Mouse (Mus musculus): ENCODE measurements at regions not wholly inside any gene's neighbourhood (a gene's known extent, or its start where the extent isn't known, plus 50 kb on each side); places are given as distances from the start of the nearest gene placed in this dataset.

- H3K4me2 ChIP-seq (ENCODE audit: low read depth, low read length) = no peak overlapping the region
- no peak overlapping the region for H3K9ac ChIP-seq (replicated peaks; ENCODE audit: low read length)
- 67% methylated on average over 2 of the region's 2 CpGs for WGBS
- H3K27ac ChIP-seq = no peak overlapping the region
- TF ChIP-seq CTCF (IDR thresholded peaks at IDR 0.05; ENCODE audit: low read depth) = no peak
- no peaks in the 10 kb centered on the region for H3K4me1 ChIP-seq (ENCODE audit: insufficient read depth, low read length)
- peak; percentile 76 for DNase-seq (ENCODE audit: low spot score)
- no peaks in the 10 kb centered on the region for H3K9me3 ChIP-seq (ENCODE audit: low read length)
- H3K36me3 ChIP-seq (ENCODE audit: insufficient read depth, low read length) = no peaks in the 10 kb centered on the region
- ATAC-seq = peak; percentile 38; the same call in 1 of the 2 replicates
- no peaks in the 10 kb centered on the region for H3K27me3 ChIP-seq (ENCODE audit: insufficient read depth, low read length)
- no peak overlapping the region for H3K4me3 ChIP-seq (ENCODE audit: low read length)
Measured at GRCm38 (mm10) chr7:145122471-145122870, 85.4 kb downstream of the 1810010D01Rik start.

GRCm38 (mm10) chr7:145118406-145118805 lies 89.5 kb downstream of the 1810010D01Rik start:
- no peaks in the 10 kb centered on the region for H3K27me3 ChIP-seq (ENCODE audit: insufficient read depth, low read length)
- H3K4me2 ChIP-seq (ENCODE audit: low read depth, low read length) = no peak overlapping the region
- H3K9ac ChIP-seq (replicated peaks; ENCODE audit: low read length) = no peak overlapping the region
- H3K27ac ChIP-seq = no peak overlapping the region
- no peak overlapping the region for H3K4me3 ChIP-seq (ENCODE audit: low read length)
- no peaks in the 10 kb centered on the region for H3K9me3 ChIP-seq (ENCODE audit: low read length)
- no peak for DNase-seq (ENCODE audit: low spot score)
- no peak for TF ChIP-seq CTCF (IDR thresholded peaks at IDR 0.05; ENCODE audit: low read depth)
- ATAC-seq = no peak
- no peaks in the 10 kb centered on the region for H3K36me3 ChIP-seq (ENCODE audit: insufficient read depth, low read length)
- WGBS = 73% methylated on average over 4 of the region's 4 CpGs
- no peaks in the 10 kb centered on the region for H3K4me1 ChIP-seq (ENCODE audit: insufficient read depth, low read length)

GRCm38 (mm10) chr7:145114660-145115059 lies 93.3 kb downstream of the 1810010D01Rik start:
- no peaks in the 10 kb centered on the region for H3K9me3 ChIP-seq (ENCODE audit: low read length)
- no peak overlapping the region for H3K4me2 ChIP-seq (ENCODE audit: low read depth, low read length)
- H3K9ac ChIP-seq (replicated peaks; ENCODE audit: low read length) = no peak overlapping the region
- DNase-seq (ENCODE audit: low spot score) (no peak), ATAC-seq (no peak)
- H3K4me1 ChIP-seq (ENCODE audit: insufficient read depth, low read length) = 0 out of 2 replicates have a peak, but pooled peaks cover 3% of the 10 kb centered on the region
- no peak overlapping the region for H3K4me3 ChIP-seq (ENCODE audit: low read length)
- H3K36me3 ChIP-seq (ENCODE audit: insufficient read depth, low read length) = no peaks in the 10 kb centered on the region
- H3K27me3 ChIP-seq (ENCODE audit: insufficient read depth, low read length) = no peaks in the 10 kb centered on the region
- 67% methylated on average over 2 of the region's 2 CpGs for WGBS
- TF ChIP-seq CTCF (IDR thresholded peaks at IDR 0.05; ENCODE audit: low read depth) = peak; percentile 49
- no peak overlapping the region for H3K27ac ChIP-seq

GRCm38 (mm10) chr7:145114145-145114544 lies 93.8 kb downstream of the 1810010D01Rik start:
- ATAC-seq (no peak), DNase-seq (ENCODE audit: low spot score) (no peak)
- peak; percentile 22; the same call in 1 of the 2 replicates for TF ChIP-seq CTCF (IDR thresholded peaks at IDR 0.05; ENCODE audit: low read depth)
- 57% methylated on average over 2 of the region's 2 CpGs for WGBS
- Histone ChIP-seq H3K4me2 (ENCODE audit: low read depth, low read length) (no peak overlapping the region), H3K9ac (replicated peaks; ENCODE audit: low read length) (no peak overlapping the region), H3K36me3 (ENCODE audit: insufficient read depth, low read length) (no peaks in the 10 kb centered on the region), H3K9me3 (ENCODE audit: low read length) (no peaks in the 10 kb centered on the region), H3K27ac (no peak overlapping the region), H3K27me3 (ENCODE audit: insufficient read depth, low read length) (no peaks in the 10 kb centered on the region), H3K4me1 (ENCODE audit: insufficient read depth, low read length) (0 out of 2 replicates have a peak, but pooled peaks cover 3% of the 10 kb centered on the region), H3K4me3 (ENCODE audit: low read length) (no peak overlapping the region)

- H3K9me3 ChIP-seq (ENCODE audit: low read length) = no peaks in the 10 kb centered on the region
- ATAC-seq (no peak), DNase-seq (ENCODE audit: low spot score) (no peak)
- H3K9ac ChIP-seq (replicated peaks; ENCODE audit: low read length) = no peak overlapping the region
- 0 out of 2 replicates have a peak, but pooled peaks cover 3% of the 10 kb centered on the region for H3K4me1 ChIP-seq (ENCODE audit: insufficient read depth, low read length)
- H3K27me3 ChIP-seq (ENCODE audit: insufficient read depth, low read length) = no peaks in the 10 kb centered on the region
- no peak overlapping the region; the same call in 1 of the 2 replicates for H3K27ac ChIP-seq
- H3K4me3 ChIP-seq (ENCODE audit: low read length) = no peak overlapping the region
- H3K4me2 ChIP-seq (ENCODE audit: low read depth, low read length) = no peak overlapping the region
- H3K36me3 ChIP-seq (ENCODE audit: insufficient read depth, low read length) = no peaks in the 10 kb centered on the region
- 80% methylated on average over 7 of the region's 7 CpGs for WGBS
- TF ChIP-seq CTCF (IDR thresholded peaks at IDR 0.05; ENCODE audit: low read depth) = no peak
Measured at GRCm38 (mm10) chr7:145112887-145113531, 94.9 kb downstream of the 1810010D01Rik start.

GRCm38 (mm10) chr7:145112146-145112830 lies 95.6 kb downstream of the 1810010D01Rik start:
- no peaks in the 10 kb centered on the region for H3K27me3 ChIP-seq (ENCODE audit: insufficient read depth, low read length)
- H3K9ac ChIP-seq (replicated peaks; ENCODE audit: low read length) = no peak overlapping the region
- TF ChIP-seq CTCF (IDR thresholded peaks at IDR 0.05; ENCODE audit: low read depth) = no peak
- no peaks in the 10 kb centered on the region for H3K36me3 ChIP-seq (ENCODE audit: insufficient read depth, low read length)
- no peaks in the 10 kb centered on the region for H3K9me3 ChIP-seq (ENCODE audit: low read length)
- no peak overlapping the region for H3K4me3 ChIP-seq (ENCODE audit: low read length)
- no peak for ATAC-seq
- 0 out of 2 replicates have a peak, but pooled peaks cover 3% of the 10 kb centered on the region for H3K4me1 ChIP-seq (ENCODE audit: insufficient read depth, low read length)
- H3K27ac ChIP-seq = peak overlapping the region; percentile 61; the same call in 1 of the 2 replicates
- no peak for DNase-seq (ENCODE audit: low spot score)
- H3K4me2 ChIP-seq (ENCODE audit: low read depth, low read length) = no peak overlapping the region
